Mouse (Mus musculus) embryonic facial prominence, embryonic 15.5 days (tissue): ENCODE results near the gene Pou3f3. TPM values are rescaled to one million over a fixed set of nuclear protein-coding genes. Genes with fewer than 3 reads are reported as not detected.

ENCODE experiments used
- ATAC-seq: fragments of 200-750 bp; cut with Nextera tagmentation; 2 replicates; pipeline ENCODE4 v1.8.0; 2017; ENCODE audit warnings: low read depth, moderate TSS enrichment; ENCODE audit not compliant: insufficient number of reproducible peaks, low FRiP score, low TSS enrichment
- H3K27ac ChIP-seq: fragments of 300-500 bp; sonication (generic); replicated peaks from 2 replicates; pipeline ENCODE4 v1.5.1; 2015; ENCODE audit warnings: mild to moderate bottlenecking, inconsistent platforms
- H3K27me3 ChIP-seq: fragments of 300-500 bp; sonication (generic); 2 replicates; pipeline ENCODE4 v1.6.1; 2015; ENCODE audit warnings: inconsistent platforms
- H3K36me3 ChIP-seq: fragments of 300-500 bp; sonication (generic); 2 replicates; pipeline ENCODE4 v1.6.1; 2015; ENCODE audit warnings: mild to moderate bottlenecking, inconsistent platforms
- H3K4me1 ChIP-seq: fragments of 300-500 bp; sonication (generic); 2 replicates; pipeline ENCODE4 v1.6.1; 2015; ENCODE audit warnings: inconsistent platforms
- H3K4me2 ChIP-seq: fragments of 300-500 bp; sonication (generic); replicated peaks from 2 replicates; pipeline ENCODE4 v1.6.1; 2015; ENCODE audit warnings: mild to moderate bottlenecking, inconsistent platforms
- H3K4me3 ChIP-seq: fragments of 300-500 bp; sonication (generic); replicated peaks from 2 replicates; pipeline ENCODE4 v1.5.1; 2015; ENCODE audit warnings: mild to moderate bottlenecking, inconsistent platforms
- H3K9ac ChIP-seq: fragments of 300-500 bp; sonication (generic); 2 replicates; pipeline ENCODE4 v1.6.1; 2015; ENCODE audit warnings: inconsistent platforms
- H3K9me3 ChIP-seq: fragments of 300-500 bp; sonication (generic); replicated peaks from 2 replicates; pipeline ENCODE4 v1.6.1; 2016; ENCODE audit warnings: inconsistent platforms
- WGBS: fragments of 180-500 bp; shearing (Covaris S2); methylation state at CpG from one replicate; pipeline ENCODE4 v1.1.7; 2015; 5-methylcytosine and 5-hydroxymethylcytosine counted together
- polyA plus RNA-seq: library from polyadenylated mRNA; unstranded; fragments of >200 nt; fragmentation: Nextera tagmentation; extraction: Ambion mirVana; gene quantifications from 2 replicates; pipeline ENCODE4 v1.2.1, GENCODE M21; 2015

Pou3f3 gene
- polyA plus RNA-seq, 1 experiment from 2014 or later, result 4.4 TPM

DNA sequence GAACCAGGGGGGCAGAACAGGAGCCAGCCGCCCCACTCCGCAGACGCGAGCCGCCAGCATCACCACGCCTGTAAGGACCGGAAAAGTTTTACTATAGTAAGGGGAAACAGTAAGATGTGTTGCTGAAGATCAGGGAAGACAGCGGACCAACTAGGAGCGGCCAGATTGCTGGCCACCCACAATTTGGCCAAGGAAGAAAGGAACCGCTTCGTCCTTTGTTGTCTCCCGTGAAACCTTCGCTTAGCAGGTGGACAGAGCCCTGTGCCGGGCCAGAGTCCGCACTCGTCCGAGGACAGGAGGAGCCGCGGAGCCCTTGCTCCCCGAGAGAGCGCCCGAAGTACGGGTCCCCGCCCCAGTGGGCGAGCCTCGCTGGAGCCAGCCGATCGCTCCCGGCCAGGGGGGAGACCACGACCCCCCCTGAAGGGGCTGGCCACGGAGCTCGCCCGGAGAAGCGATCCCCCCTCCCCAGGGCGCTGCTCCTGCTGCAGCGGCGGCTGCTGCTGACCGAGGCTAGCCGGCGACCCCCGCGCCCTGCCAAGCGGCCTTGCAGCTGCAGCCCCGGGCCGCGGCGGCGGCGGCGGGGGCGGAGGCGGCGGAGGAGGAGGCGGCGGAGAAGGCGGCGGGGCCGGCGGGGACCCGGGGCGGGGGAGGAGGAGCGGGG, 933 bp downstream of the Pou3f3 start:
- Histone ChIP-seq H3K9me3 (no peaks in the 10 kb centered on the region), H3K36me3 (no peaks in the 10 kb centered on the region), H3K9ac (peak overlapping the region; percentile 48; the same call in 1 of the 2 replicates), H3K4me1 (peaks cover 44% of the 10 kb centered on the region), H3K4me3 (peak overlapping the region; percentile 52), H3K27ac (peak overlapping the region; percentile 78), H3K4me2 (peak overlapping the region; percentile 68), H3K27me3 (peaks cover 76% of the 10 kb centered on the region)
- under 1% methylated on average over 31 of the region's 62 CpGs for WGBS
- ATAC-seq, result no peak

DNA sequence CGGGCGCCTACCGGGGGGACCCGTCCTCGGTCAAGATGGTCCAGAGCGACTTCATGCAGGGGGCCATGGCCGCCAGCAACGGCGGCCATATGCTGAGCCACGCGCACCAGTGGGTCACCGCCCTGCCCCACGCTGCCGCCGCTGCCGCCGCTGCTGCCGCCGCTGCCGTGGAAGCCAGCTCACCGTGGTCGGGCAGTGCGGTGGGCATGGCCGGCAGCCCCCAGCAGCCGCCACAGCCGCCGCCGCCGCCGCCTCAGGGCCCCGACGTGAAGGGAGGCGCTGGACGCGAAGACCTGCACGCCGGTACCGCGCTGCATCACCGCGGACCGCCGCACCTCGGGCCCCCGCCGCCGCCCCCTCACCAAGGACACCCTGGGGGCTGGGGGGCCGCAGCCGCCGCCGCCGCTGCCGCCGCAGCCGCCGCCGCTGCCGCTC, 1.8 kb downstream of the Pou3f3 start:
- peak overlapping the region; percentile 78; the same call in 1 of the 2 replicates for H3K27ac ChIP-seq
- H3K4me1 ChIP-seq, result peaks cover 44% of the 10 kb centered on the region
- under 1% methylated on average over 56 of the region's 58 CpGs for WGBS
- H3K4me2 ChIP-seq, result peak overlapping the region; percentile 68
- peak overlapping the region; percentile 52 for H3K4me3 ChIP-seq
- no peak for ATAC-seq
- H3K36me3 ChIP-seq, result no peaks in the 10 kb centered on the region
- H3K9me3 ChIP-seq, result no peaks in the 10 kb centered on the region
- peaks cover 72% of the 10 kb centered on the region for H3K27me3 ChIP-seq
- peak overlapping the region; percentile 35 for H3K9ac ChIP-seq

DNA sequence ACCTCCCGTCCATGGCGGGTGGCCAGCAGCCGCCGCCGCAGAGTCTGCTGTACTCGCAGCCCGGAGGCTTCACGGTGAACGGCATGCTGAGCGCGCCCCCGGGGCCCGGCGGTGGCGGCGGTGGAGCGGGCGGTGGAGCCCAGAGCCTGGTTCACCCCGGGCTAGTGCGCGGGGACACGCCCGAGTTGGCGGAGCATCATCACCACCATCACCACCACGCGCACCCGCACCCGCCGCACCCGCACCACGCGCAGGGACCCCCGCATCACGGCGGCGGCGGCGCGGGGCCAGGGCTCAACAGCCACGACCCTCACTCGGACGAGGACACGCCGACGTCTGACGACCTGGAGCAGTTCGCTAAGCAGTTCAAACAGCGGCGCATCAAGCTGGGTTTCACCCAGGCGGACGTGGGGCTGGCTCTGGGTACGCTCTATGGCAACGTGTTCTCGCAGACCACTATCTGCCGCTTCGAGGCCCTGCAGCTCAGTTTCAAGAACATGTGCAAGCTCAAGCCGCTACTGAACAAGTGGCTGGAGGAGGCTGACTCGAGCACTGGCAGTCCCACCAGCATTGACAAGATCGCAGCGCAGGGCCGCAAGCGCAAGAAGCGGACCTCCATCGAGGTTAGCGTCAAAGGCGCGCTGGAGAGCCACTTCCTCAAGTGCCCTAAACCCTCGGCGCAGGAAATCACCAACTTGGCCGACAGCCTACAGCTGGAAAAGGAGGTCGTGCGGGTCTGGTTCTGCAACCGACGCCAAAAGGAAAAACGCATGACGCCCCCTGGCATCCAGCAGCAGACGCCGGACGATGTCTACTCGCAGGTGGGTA, 2.4 kb downstream of the Pou3f3 start:
- ATAC-seq, result no peak
- peaks cover 44% of the 10 kb centered on the region for H3K4me1 ChIP-seq
- peak overlapping the region; percentile 52 for H3K4me3 ChIP-seq
- peak overlapping the region; percentile 68 for H3K4me2 ChIP-seq
- peak overlapping the region; percentile 78; the same call in 1 of the 2 replicates for H3K27ac ChIP-seq
- WGBS, result under 1% methylated on average over 76 of the region's 80 CpGs
- H3K36me3 ChIP-seq, result no peaks in the 10 kb centered on the region
- peaks cover 73% of the 10 kb centered on the region for H3K27me3 ChIP-seq
- H3K9me3 ChIP-seq, result no peaks in the 10 kb centered on the region
- H3K9ac ChIP-seq, result peak overlapping the region; percentile 35

DNA sequence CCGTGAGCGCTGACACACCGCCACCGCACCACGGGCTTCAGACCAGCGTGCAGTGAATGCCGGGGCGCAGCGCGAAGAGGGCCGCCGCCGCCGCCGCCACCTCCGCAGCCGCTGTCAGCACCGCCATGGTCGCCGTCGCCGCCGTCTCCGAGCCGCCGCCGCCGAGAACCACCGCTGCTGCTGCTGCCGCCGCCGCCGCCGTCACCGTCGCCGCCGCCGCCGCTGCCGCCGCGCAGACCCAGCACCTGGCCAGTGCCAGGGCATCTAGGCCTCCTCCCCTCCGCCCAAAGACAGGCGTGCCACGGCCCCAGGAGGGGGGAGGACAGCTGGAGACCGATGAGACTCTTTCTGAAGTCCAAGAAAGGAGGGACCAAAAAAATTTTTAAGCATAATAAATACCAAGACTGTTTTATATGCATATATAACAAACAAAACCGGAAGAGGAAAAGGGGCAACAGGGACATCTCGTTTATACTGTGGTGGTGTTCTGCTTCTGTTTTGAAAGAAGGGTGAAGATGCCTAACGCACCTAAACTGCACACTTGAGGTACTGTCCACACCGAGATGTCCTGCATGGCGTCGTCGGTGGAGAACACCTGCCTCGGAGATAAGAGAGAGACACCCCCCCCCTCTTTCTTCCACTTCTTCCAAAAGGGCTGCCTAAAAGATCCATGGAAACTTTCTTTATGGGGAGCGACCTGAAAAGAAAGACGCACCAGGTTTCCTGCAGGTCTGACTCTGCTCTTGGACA, 3.2 kb downstream of the Pou3f3 start:
- peak overlapping the region; percentile 51; the same call in 1 of the 2 replicates for H3K27ac ChIP-seq
- H3K27me3 ChIP-seq, result peaks cover 80% of the 10 kb centered on the region
- ATAC-seq, result no peak
- no peaks in the 10 kb centered on the region for H3K36me3 ChIP-seq
- H3K4me1 ChIP-seq, result peaks cover 41% of the 10 kb centered on the region
- 1% methylated on average over 56 of the region's 57 CpGs for WGBS
- H3K4me3 ChIP-seq, result peak overlapping the region; percentile 52
- H3K9ac ChIP-seq, result peak overlapping the region; percentile 35
- H3K4me2 ChIP-seq, result peak overlapping the region; percentile 68
- H3K9me3 ChIP-seq, result no peaks in the 10 kb centered on the region

DNA sequence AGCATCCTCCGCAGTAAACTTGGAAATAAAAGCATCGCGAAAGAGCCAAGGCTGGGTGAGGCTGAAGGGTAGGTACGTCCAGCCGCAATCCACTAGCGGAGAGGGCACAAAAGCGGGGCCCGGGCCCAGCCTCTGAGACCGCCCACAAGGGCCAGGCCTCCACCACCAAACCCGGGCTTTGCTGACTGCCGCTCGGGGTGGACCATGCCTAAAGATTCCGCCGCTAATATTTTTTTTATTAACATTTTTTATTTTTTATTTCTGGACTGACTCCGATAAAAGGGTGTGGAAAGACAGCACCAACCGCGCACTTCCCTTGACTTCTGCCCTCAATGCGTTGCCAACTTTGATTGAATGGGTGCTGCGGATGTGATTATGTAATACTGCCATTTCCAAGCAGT, 3.9 kb downstream of the Pou3f3 start:
- Histone ChIP-seq H3K4me3 (peak overlapping the region; percentile 52), H3K27ac (no peak overlapping the region), H3K36me3 (no peaks in the 10 kb centered on the region), H3K9ac (no peak overlapping the region), H3K27me3 (peaks cover 78% of the 10 kb centered on the region), H3K4me1 (peaks cover 34% of the 10 kb centered on the region), H3K9me3 (no peaks in the 10 kb centered on the region), H3K4me2 (peak overlapping the region; percentile 68)
- 6% methylated on average over 19 of the region's 19 CpGs for WGBS
- no peak for ATAC-seq

- H3K4me3 ChIP-seq, result peak overlapping the region; percentile 24
- no peak overlapping the region for H3K9ac ChIP-seq
- no peak overlapping the region for H3K27ac ChIP-seq
- peaks cover 80% of the 10 kb centered on the region for H3K27me3 ChIP-seq
- no peaks in the 10 kb centered on the region for H3K36me3 ChIP-seq
- H3K4me2 ChIP-seq, result no peak overlapping the region; the same call in 1 of the 2 replicates
- WGBS, result 26% methylated on average over 3 of the region's 3 CpGs
- no peak for ATAC-seq
- no peaks in the 10 kb centered on the region for H3K9me3 ChIP-seq
- H3K4me1 ChIP-seq, result peaks cover 30% of the 10 kb centered on the region
Observed at GRCm38 (mm10) chr1:42700171-42700570, 4.6 kb downstream of the Pou3f3 start.

- 16% methylated on average over 1 of the region's 1 CpGs for WGBS
- Histone ChIP-seq H3K9me3 (no peaks in the 10 kb centered on the region), H3K4me1 (peaks cover 29% of the 10 kb centered on the region), H3K27me3 (peaks cover 80% of the 10 kb centered on the region), H3K4me2 (peak overlapping the region; percentile 24; the same call in 1 of the 2 replicates), H3K27ac (no peak overlapping the region), H3K36me3 (no peaks in the 10 kb centered on the region), H3K4me3 (peak overlapping the region; percentile 22), H3K9ac (no peak overlapping the region)
- no peak for ATAC-seq
Observed at GRCm38 (mm10) chr1:42700815-42701214, 5.2 kb downstream of the Pou3f3 start.

GRCm38 (mm10) chr1:42701833-42702611, 6.5 kb downstream of the Pou3f3 start:
- H3K27ac ChIP-seq, result no peak overlapping the region
- ATAC-seq, result no peak
- H3K4me1 ChIP-seq, result peaks cover 23% of the 10 kb centered on the region
- H3K4me2 ChIP-seq, result peak overlapping the region; percentile 21; the same call in 1 of the 2 replicates
- peaks cover 80% of the 10 kb centered on the region for H3K27me3 ChIP-seq
- 26% methylated on average over 5 of the region's 5 CpGs for WGBS
- H3K4me3 ChIP-seq, result peak overlapping the region; percentile 16
- H3K9ac ChIP-seq, result no peak overlapping the region
- H3K36me3 ChIP-seq, result no peaks in the 10 kb centered on the region
- no peaks in the 10 kb centered on the region for H3K9me3 ChIP-seq

- Histone ChIP-seq H3K4me1 (peaks cover 13% of the 10 kb centered on the region; the same call in 1 of the 2 replicates), H3K4me2 (peak overlapping the region; percentile 30), H3K27me3 (peaks cover 80% of the 10 kb centered on the region), H3K9me3 (no peaks in the 10 kb centered on the region), H3K27ac (no peak overlapping the region), H3K9ac (no peak overlapping the region), H3K4me3 (peak overlapping the region; percentile 16), H3K36me3 (no peaks in the 10 kb centered on the region)
- ATAC-seq, result no peak
- WGBS, result 11% methylated on average over 9 of the region's 9 CpGs
Observed at GRCm38 (mm10) chr1:42702984-42703383, 7.4 kb downstream of the Pou3f3 start.

DNA sequence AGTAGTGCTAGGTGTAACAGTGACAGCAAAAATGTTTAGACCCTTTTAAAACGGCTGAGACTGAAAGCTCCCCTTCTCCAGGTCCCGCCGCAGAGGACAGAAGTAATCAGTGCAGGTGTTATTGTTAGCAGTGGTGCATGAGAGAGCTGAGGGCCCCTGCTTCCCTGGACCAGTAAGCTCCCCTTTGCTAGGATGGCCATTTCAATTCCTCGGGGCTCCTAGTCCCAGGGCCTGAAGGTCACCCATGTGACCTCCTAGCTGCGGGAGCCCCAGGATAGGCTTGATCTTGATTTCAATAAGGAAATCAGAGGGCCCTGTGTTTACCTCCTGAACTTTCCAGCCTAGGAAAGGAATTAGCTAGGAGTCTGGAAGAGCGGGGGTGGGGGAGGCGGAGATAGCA, 7.9 kb downstream of the Pou3f3 start:
- no peak for ATAC-seq
- Histone ChIP-seq H3K27me3 (peaks cover 80% of the 10 kb centered on the region), H3K36me3 (no peaks in the 10 kb centered on the region), H3K4me1 (peaks cover 8% of the 10 kb centered on the region; the same call in 1 of the 2 replicates), H3K4me2 (peak overlapping the region; percentile 30), H3K27ac (no peak overlapping the region), H3K9ac (no peak overlapping the region), H3K9me3 (no peaks in the 10 kb centered on the region), H3K4me3 (peak overlapping the region; percentile 16)
- 13% methylated on average over 7 of the region's 7 CpGs for WGBS
